Mouse (Mus musculus): Measurements from ENCODE around the gene Por.

DNA sequence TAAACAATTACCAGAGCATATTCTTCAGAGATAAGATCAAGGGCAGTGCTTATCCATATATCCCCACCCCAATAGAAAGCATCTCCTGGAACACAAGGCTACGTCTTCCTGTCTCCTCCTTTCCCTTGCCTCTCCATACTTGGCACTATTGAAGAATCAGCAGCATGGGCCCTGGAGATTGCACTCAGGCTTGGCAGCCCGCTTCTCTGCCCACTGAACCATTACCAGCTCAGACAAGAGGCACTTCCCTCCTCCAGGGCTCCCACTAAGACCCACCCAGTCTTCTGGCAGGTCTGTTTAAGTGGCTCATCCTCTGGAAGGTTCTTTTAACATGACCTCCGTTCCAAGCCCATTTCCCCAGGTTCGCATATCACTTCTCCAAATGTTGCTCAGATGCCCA lies 106.7 kb downstream of the Por start:
- TF ChIP-seq TAL1 (conservative IDR thresholded peaks at IDR 0.05; ENCODE audit: low read depth, low read length) (no peak), CTCF (IDR thresholded peaks at IDR 0.05; ENCODE audit: low read depth, low read length) (no peak), GATA1 (IDR thresholded peaks at IDR 0.05; ENCODE audit: borderline replicate concordance, low read length) (no peak)

Measured in G1E (cell line).